In genomic region chr12:83633807-83634206, GRCm38 (mm10) we compare ENCODE assay signal across 7 mouse cellular contexts. TPM values are rescaled to one million over a fixed set of nuclear protein-coding genes. Genes with fewer than 3 reads are reported as not detected.
A peak's percentile ranks its signal among the peaks of the same experiment; 100 is the strongest.
DNase-seq lines count a peak whose midpoint lies in the region; ATAC-seq and TF ChIP-seq lines count a peak whose summit lies in the region.

No protein-coding gene starts in this region.

- H3K9ac ChIP-seq in forebrain, embryonic 11.5 days (ENCODE audit: low read length): no peak overlapping the region
- H3K9ac ChIP-seq in limb, embryonic 14.5 days (ENCODE audit: low read depth, low read length, severe bottlenecking): no peak overlapping the region
- no peak overlapping the region for H3K9ac ChIP-seq in stomach, embryonic 16.5 days (ENCODE audit: low read length)

- TF ChIP-seq POLR2A in limb, embryonic 14.5 days (IDR thresholded peaks at IDR 0.05; ENCODE audit: borderline replicate concordance, extremely low read depth, insufficient read depth, insufficient read length): no peak

- peak overlapping the region; percentile 63; the same call in 1 of the 2 replicates for H3K4me2 ChIP-seq in forebrain, embryonic 11.5 days (ENCODE audit: low read depth, low read length, severe bottlenecking)
- H3K4me2 ChIP-seq in limb, embryonic 14.5 days (replicated peaks; ENCODE audit: low read depth, low read length, severe bottlenecking): peak overlapping the region; percentile 62
- H3K4me2 ChIP-seq in stomach, embryonic 16.5 days (ENCODE audit: low read depth, low read length): peak overlapping the region; percentile 75

- no peaks in the 10 kb centered on the region for H3K27me3 ChIP-seq in megakaryocyte, embryonic 14.5 days (replicated peaks)
- no peaks in the 10 kb centered on the region for H3K27me3 ChIP-seq in forebrain, embryonic 11.5 days (ENCODE audit: control insufficient read depth, insufficient read depth, low read length)
- H3K27me3 ChIP-seq in limb, embryonic 14.5 days (ENCODE audit: control insufficient read depth, insufficient read depth, low read length): no peaks in the 10 kb centered on the region
- H3K27me3 ChIP-seq in stomach, embryonic 16.5 days (ENCODE audit: control insufficient read depth, insufficient read depth, low read length): no peaks in the 10 kb centered on the region

- H3K4me3 ChIP-seq in megakaryocyte, embryonic 14.5 days (replicated peaks): peak overlapping the region; percentile 96
- H3K4me3 ChIP-seq in forebrain, embryonic 11.5 days (ENCODE audit: low read depth, low read length): peak overlapping the region; percentile 91; the same call in 1 of the 2 replicates
- H3K4me3 ChIP-seq in limb, embryonic 14.5 days (replicated peaks; ENCODE audit: low read length): peak overlapping the region; percentile 77
- no peak overlapping the region for H3K4me3 ChIP-seq in stomach, embryonic 16.5 days (replicated peaks; ENCODE audit: low read length)

- H3K9me3 ChIP-seq in megakaryocyte, embryonic 14.5 days: no peaks in the 10 kb centered on the region
- no peaks in the 10 kb centered on the region for H3K9me3 ChIP-seq in forebrain, embryonic 11.5 days (ENCODE audit: control insufficient read depth, low read length)
- H3K9me3 ChIP-seq in limb, embryonic 14.5 days (ENCODE audit: control insufficient read depth, low read length): no peaks in the 10 kb centered on the region
- H3K9me3 ChIP-seq in stomach, embryonic 16.5 days (replicated peaks; ENCODE audit: control insufficient read depth, low read length): no peaks in the 10 kb centered on the region

- H3K36me3 ChIP-seq in megakaryocyte, embryonic 14.5 days (replicated peaks; ENCODE audit: low read length): peaks cover 27% of the 10 kb centered on the region
- H3K36me3 ChIP-seq in forebrain, embryonic 11.5 days (ENCODE audit: control insufficient read depth, insufficient read depth, low read length): no peaks in the 10 kb centered on the region; the same call in 1 of the 2 replicates
- peaks cover 33% of the 10 kb centered on the region for H3K36me3 ChIP-seq in limb, embryonic 14.5 days (ENCODE audit: control insufficient read depth, insufficient read depth, low read length)
- H3K36me3 ChIP-seq in stomach, embryonic 16.5 days (ENCODE audit: control insufficient read depth, insufficient read depth, low read length): peaks cover 9% of the 10 kb centered on the region; the same call in 1 of the 2 replicates

- 55% methylated on average over 2 of the region's 2 CpGs for WGBS in forebrain, embryonic 11.5 days
- 42% methylated on average over 2 of the region's 2 CpGs for WGBS in limb, embryonic 14.5 days
- WGBS in stomach, embryonic 16.5 days: 34% methylated on average over 2 of the region's 2 CpGs

- no peak overlapping the region for H3K27ac ChIP-seq in forebrain, embryonic 11.5 days (ENCODE audit: low read depth, low read length)
- no peak overlapping the region for H3K27ac ChIP-seq in limb, embryonic 14.5 days (replicated peaks; ENCODE audit: low read depth, low read length)
- H3K27ac ChIP-seq in stomach, embryonic 16.5 days (ENCODE audit: low read length): no peak overlapping the region

- ATAC-seq in megakaryocyte, adult 5-6 weeks (ENCODE audit: poor library complexity, severe bottlenecking): no peak
- ATAC-seq in forebrain, embryonic 11.5 days (replicated peaks; ENCODE audit: low FRiP score): no peak
- no peak for ATAC-seq in limb, embryonic 14.5 days (ENCODE audit: low FRiP score, low read depth)
- ATAC-seq in stomach, embryonic 16.5 days (ENCODE audit: insufficient read depth, low FRiP score): no peak

- peaks cover 39% of the 10 kb centered on the region for H3K4me1 ChIP-seq in megakaryocyte, embryonic 14.5 days
- H3K4me1 ChIP-seq in forebrain, embryonic 11.5 days (replicated peaks; ENCODE audit: control insufficient read depth, insufficient read depth, low read length): no peaks in the 10 kb centered on the region; the same call in 1 of the 2 replicates
- H3K4me1 ChIP-seq in limb, embryonic 14.5 days (ENCODE audit: control insufficient read depth, insufficient read depth, low read length): peaks cover 5% of the 10 kb centered on the region
- peaks cover 6% of the 10 kb centered on the region for H3K4me1 ChIP-seq in stomach, embryonic 16.5 days (ENCODE audit: control insufficient read depth, insufficient read depth, low read length)

- DNase-seq in forebrain, embryonic 11.5 days (ENCODE audit: low spot score): no peak
- DNase-seq in limb, embryonic 14.5 days (ENCODE audit: low spot score): no peak
- DNase-seq in gastrocnemius, postnatal 4 days (ENCODE audit: low spot score in 2 of 2): no peak
- no peak for DNase-seq in thymus, postnatal 0 days (ENCODE audit: low spot score)

RNA-seq across cellular contexts. Expression of gene Rbm25, which starts 2.8 kb away (rescaled TPM):
- 13.4 and 56.3 TPM in 2 replicates for polyA plus RNA-seq in megakaryocyte, embryonic 14.5 days (2012; ENCODE audit: insufficient read depth, low replicate concordance)
- total RNA-seq in megakaryocyte, adult 5-6 weeks (2015): 117 and 145 TPM in 2 replicates
- 127 and 162 TPM in 2 replicates for total RNA-seq in megakaryocyte, adult 5-6 weeks (2017)
- polyA plus RNA-seq in forebrain, embryonic 11.5 days (2014; fragmentation: Nextera tagmentation; extraction: Ambion mirVana): 298 and 300 TPM in 2 replicates
- 149 and 178 TPM in 2 replicates for polyA plus RNA-seq in limb, embryonic 14.5 days (2012; rRNA removed)
- polyA plus RNA-seq in limb, embryonic 14.5 days (2014; fragmentation: Nextera tagmentation; extraction: Ambion mirVana): 212 and 236 TPM in 2 replicates
- 200 and 201 TPM in 2 replicates for polyA plus RNA-seq in stomach, embryonic 16.5 days (2015; fragmentation: Nextera tagmentation; extraction: Ambion mirVana)
- total RNA-seq in gastrocnemius, postnatal 4 days (2021): 100 to 1,000 TPM in 1 of 2 experiments, 10 to 100 TPM in 1; 84.5 to 100 TPM
- polyA plus RNA-seq in thymus, postnatal 0 days (2015; fragmentation: Nextera tagmentation; extraction: Ambion mirVana): 200 and 229 TPM in 2 replicates

RNA-seq across cellular contexts. Expression of gene Zfyve1, which starts 36.8 kb away (rescaled TPM):
- polyA plus RNA-seq in megakaryocyte, embryonic 14.5 days (2012; ENCODE audit: insufficient read depth, low replicate concordance): 1.3 and 19.8 TPM in 2 replicates
- 8.3 and 10.1 TPM in 2 replicates for total RNA-seq in megakaryocyte, adult 5-6 weeks (2015)
- total RNA-seq in megakaryocyte, adult 5-6 weeks (2017): 13.6 and 18.8 TPM in 2 replicates
- 24.8 and 24.9 TPM in 2 replicates for polyA plus RNA-seq in forebrain, embryonic 11.5 days (2014; fragmentation: Nextera tagmentation; extraction: Ambion mirVana)
- 31.5 and 33.8 TPM in 2 replicates for polyA plus RNA-seq in limb, embryonic 14.5 days (2012; rRNA removed)
- polyA plus RNA-seq in limb, embryonic 14.5 days (2014; fragmentation: Nextera tagmentation; extraction: Ambion mirVana): 17.0 and 17.2 TPM in 2 replicates
- polyA plus RNA-seq in stomach, embryonic 16.5 days (2015; fragmentation: Nextera tagmentation; extraction: Ambion mirVana): 15.6 and 16.6 TPM in 2 replicates
- 10 to 100 TPM; 23.5 to 25.6 TPM for total RNA-seq in gastrocnemius, postnatal 4 days (2021)
- 11.1 and 14.5 TPM in 2 replicates for polyA plus RNA-seq in thymus, postnatal 0 days (2015; fragmentation: Nextera tagmentation; extraction: Ambion mirVana)

RNA-seq across cellular contexts. Expression of gene Psen1, which starts 54.1 kb away (rescaled TPM):
- 1.7 and 12.2 TPM in 2 replicates for polyA plus RNA-seq in megakaryocyte, embryonic 14.5 days (2012; ENCODE audit: insufficient read depth, low replicate concordance)
- 108 and 111 TPM in 2 replicates for total RNA-seq in megakaryocyte, adult 5-6 weeks (2015)
- 94.4 and 120 TPM in 2 replicates for total RNA-seq in megakaryocyte, adult 5-6 weeks (2017)
- polyA plus RNA-seq in forebrain, embryonic 11.5 days (2014; fragmentation: Nextera tagmentation; extraction: Ambion mirVana): 64.9 and 69.6 TPM in 2 replicates
- 30.5 and 33.1 TPM in 2 replicates for polyA plus RNA-seq in limb, embryonic 14.5 days (2012; rRNA removed)
- polyA plus RNA-seq in limb, embryonic 14.5 days (2014; fragmentation: Nextera tagmentation; extraction: Ambion mirVana): 77.3 and 79.3 TPM in 2 replicates
- polyA plus RNA-seq in stomach, embryonic 16.5 days (2015; fragmentation: Nextera tagmentation; extraction: Ambion mirVana): 76.9 and 86.4 TPM in 2 replicates
- 10 to 100 TPM; 39.0 to 39.3 TPM for total RNA-seq in gastrocnemius, postnatal 4 days (2021)
- 57.2 and 58.9 TPM in 2 replicates for polyA plus RNA-seq in thymus, postnatal 0 days (2015; fragmentation: Nextera tagmentation; extraction: Ambion mirVana)
